Mouse (Mus musculus): ENCODE measurements at regions not wholly inside any gene's neighbourhood (a gene's known extent, or its start where the extent isn't known, plus 50 kb on each side); places are given as distances from the start of the nearest gene placed in this dataset.

DNA sequence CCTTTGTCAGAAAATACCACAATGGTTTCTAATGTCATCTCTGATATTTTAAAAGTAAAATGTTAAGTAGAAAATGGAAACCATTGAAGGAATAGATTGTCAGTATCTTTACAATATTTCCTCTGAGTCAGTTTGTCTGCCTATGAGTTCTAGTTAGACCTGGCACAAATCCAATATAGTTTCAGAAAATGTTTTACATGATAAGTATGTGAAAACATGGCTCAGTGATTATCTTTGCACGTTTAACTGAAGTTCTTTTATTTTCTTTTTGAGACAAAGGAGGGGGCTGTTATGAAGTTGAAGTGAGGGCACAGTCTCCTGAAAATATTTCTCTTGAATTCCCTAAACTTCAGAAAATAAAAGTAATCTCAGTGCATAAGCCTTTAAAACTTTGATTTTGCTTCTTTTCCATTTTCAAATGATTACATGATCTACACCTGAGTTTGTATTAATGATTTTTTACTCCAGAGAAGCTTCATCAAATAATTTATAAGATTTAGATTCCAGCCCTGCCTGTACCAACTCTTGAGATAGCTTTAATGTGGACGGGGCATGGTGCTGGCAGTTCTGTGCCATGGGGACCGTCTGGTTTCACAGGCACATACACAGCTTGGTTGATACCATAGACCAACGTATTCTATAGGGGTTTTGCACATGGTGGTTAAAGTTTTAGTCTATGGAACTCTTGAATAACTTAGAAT is 336.5 kb downstream of the Pdha2 start:
- in situ Hi-C loops (cut with MboI, MseI): no loop called here

DNA sequence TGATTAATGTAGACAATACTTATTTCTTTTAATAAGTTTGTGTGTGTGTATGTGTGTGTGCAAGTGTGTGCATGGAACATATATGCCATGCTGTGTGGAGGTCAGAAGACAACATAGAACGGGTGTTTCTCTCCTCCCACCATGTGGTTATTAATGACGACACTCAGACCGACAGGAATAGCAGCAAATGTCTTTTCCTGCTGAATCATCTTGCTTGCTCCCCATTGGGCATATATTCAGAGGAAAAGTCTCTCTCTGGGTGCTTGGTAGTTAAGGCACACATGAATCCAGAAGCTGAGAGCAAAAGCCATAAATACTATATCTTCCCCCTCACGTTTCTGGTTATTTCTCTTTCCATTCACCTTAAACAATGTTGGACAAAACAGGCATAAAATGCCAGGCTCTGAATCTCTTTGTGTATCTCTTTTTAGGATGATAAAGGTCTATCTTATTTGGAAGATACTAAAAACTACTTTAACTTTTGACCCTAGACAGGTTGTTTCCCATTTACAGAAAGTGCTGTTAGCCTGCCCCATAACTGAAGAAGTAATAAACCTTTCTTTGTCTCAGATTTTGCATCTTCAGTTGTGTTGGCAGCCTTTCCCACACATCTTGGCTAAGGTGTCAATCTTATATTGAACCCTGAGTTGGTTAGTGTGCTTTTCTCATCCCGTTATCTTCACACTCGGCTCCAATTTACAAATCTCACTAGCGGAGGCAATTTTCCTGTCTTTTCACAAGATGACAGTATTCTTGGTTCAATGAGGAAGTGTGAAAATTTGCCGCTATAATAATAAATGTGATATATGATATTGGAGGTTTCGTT is 337.9 kb downstream of the Pdha2 start:
- in situ Hi-C loops (cut with MboI, MseI): no loop called here

DNA sequence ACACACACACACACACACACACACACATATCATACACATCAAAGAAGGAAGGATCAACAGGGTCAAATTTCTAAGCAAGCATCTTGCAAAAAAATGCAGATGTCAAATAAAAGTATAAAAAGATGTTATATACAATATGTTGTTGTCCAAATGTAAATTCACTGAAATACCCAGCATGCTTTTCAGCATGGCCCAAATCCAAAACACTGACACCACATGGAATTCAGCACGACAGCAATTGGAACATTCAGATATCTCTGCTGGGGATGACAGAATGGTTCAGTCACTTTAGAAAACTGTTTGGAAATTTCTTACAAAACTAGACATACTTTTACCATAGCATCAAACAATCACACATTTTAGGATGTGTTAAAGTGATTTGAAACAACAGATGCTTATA is 339.6 kb downstream of the Pdha2 start:
- in situ Hi-C loops (cut with MboI, MseI): no loop called here

DNA sequence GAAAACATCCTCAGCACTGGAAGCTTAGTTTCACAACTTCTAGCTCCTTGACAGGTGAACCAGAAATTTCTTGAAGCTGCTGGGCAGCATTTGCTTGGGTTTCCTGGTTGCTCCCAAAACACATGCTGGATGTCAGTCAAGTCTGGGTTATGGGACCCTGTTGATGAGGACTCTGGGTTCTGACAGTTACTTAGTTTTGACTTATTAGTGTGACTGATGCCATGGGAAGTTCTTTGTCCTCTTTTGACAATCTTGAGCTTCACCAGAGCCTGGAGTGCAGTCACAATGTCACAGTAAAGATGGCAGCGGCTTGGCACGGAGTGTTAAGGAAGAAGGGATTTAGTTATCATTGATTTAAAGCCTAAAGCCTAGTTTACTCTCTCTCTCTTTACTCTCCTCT is 340.9 kb downstream of the Pdha2 start:
- in situ Hi-C loops (cut with MboI, MseI): no loop called here

DNA sequence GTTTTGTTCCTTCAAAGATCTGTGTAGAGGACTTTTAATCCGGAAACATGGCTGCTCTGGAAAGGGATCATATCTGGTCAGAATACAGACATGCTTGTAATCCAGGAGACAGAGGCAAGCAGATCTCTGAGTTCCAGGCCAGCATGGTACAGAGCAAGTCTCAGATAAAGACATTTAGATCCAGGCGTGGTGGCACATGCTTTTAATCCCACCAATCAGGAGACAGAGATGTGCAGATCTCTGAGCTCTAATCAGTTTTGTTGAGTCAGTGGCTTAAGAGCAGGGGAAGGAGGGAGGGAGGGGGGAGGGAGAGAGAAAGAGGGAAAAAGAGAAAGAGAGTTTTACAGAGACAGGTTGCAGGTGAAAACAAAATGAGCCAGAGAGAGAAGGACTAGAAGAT is 372.0 kb downstream of the Pdha2 start:
- in situ Hi-C loops (cut with MboI, MseI): no loop called here

DNA sequence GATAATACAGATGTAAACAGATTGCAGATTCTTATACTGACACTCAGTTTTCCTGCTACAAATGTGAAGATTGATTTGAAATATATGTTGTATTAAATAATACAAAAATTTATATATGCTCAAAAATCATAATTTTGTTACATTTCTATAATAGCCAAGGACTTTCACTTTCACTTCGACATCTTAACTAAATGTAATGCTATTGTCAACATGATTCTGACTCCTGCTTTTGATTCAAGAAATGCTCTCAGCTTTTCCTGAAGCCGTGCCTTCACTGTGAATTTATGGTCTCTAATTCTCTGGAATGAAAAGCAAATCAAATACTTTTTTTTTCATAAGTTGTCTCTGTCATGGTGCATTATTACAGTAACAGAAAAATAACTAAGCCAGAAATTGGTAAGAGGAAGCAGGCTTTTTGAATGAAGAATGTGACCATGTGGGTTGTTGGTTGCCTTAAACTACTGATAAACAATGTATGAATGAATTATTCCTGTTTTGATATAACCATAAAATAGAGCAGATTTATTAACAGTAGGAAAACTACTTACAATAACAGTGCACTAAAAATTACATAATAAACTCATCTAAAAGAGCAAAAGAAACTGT is 374.1 kb downstream of the Pdha2 start:
- in situ Hi-C loops (cut with MboI, MseI): no loop called here

DNA sequence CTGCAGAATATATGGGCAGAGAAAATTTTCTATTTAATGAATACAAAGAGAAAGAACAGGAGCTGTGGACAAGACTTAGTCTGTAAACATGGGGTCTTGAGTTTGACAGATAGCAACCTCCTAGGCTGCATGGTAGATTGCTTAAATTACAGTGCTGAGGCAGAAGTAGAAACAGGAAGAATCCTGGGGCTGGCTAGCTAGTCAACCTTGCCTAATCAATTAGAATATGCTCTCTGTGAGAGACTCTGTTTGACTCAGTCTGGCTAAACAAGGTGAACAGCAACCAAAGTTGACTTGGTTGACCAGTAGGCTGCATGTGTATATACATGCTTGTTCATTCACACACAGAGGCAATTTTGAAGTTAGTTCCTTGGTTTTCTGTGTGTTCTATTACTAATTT is 390.9 kb downstream of the Pdha2 start:
- in situ Hi-C loops (cut with MboI, MseI): no loop called here

DNA sequence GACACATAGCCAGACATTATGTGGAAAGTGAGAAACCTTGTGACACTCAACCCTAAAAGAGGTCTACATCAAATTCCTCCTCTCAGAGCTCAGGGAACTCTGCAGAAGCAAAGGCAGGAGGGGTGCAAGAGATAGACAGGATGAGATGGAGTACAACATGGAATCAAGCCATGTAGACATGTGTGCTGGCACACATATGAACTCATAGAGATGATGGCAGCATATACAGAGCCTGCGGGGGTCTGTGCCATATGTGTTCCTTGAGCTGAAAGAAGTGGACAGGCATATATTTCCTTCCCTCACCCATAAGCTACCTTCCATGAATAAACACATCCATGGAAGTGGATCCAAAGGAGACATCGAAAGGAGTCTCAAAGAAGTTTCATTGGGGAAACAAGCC is 406.6 kb downstream of the Pdha2 start:
- in situ Hi-C loops (cut with MboI, MseI): no loop called here

DNA sequence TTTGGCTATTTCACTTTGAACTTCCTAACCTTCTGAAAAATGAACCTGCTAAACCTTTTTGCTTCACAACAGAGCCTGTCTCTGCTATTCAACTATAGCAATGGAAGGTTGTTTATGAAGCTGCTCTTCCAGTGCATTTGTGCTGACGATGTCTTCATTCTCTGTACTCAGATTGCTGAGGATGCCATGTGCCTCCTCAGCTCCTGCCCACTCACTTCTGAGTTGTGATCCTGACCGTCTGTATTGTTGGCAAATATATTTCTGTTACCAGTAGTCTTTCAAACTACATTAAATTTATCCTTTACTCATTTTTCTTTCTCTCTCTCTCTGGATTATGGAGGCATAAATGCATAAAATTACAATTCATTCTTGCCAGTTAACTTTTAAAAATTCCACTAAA is 419.2 kb downstream of the Pdha2 start:
- in situ Hi-C loops (cut with MboI, MseI): no loop called here

DNA sequence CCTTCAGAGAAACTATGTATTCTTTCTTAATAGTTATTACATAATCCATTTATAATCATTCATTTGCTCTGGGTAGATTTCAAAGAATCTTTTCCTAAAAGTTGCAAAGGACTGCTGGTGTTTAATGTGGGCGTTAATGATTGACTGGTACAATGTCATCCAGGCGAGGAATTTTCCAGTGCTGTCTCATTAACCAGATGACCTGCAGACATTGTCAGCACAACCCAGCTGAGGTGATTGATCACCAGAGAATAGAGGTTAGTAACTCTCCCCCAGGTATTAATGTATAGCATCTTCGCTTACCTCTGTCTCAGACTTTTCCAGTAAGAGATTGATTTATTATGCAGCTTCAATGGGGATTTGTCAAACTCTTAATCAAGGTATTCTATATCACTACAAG is 426.5 kb downstream of the Pdha2 start:
- in situ Hi-C loops (cut with MboI, MseI): no loop called here

DNA sequence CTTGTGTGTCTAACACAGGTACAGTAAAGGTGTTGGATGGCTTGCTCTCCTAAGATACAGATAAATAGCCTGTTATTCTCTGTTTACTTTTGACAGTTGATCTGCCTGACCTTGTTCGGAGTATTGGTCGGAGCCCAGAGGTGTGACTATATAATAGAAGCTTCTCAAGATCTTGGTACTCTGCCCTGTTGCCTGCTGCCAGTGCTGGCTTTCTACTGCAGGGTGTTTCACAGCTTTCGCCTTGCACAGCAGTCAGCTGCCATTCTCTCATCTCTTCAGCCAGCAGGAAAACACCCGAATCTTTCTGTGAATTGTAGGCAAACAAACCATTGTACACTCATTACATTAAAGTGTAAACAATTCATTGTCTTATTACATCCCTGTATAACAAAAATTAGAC is 452.1 kb downstream of the Pdha2 start:
- in situ Hi-C loops (cut with MboI, MseI): no loop called here

DNA sequence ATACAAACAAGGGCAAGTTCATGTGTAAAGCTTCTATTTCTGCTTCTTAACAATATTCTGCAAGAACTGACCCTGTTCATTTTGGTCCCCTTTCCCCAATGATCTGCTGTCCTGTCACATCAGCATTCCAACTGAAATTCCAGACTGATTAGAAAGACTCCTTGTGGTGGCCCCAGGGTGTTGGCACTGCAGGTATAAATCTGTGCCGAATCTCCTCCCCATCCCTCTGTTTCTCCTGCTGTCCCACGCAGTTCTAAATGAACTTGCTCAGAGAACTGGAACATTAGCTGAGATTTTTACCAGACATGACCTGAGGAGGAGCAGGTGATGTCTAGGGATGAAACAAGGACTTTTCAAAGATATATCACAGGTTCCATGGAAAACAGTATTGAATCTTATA is 467.7 kb downstream of the Pdha2 start:
- in situ Hi-C loops (cut with MboI, MseI): no loop called here

DNA sequence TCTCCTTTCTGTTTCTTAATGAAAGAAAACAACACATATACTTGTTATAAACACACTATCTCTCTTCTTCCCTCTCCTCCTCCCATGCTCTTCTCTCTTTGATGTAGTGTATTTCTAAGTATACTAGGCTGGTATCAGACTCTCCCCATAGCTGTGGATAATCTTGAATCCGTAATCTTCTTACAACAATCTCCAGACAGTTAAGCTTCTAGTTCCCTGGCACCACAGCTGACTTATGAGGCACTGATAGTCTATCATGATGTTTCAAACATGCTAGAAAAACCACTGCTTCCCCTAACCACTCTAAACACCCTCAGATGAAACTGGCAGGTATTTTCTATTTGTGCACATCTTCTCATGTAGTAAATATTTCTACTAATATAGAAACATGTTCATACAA is 471.7 kb downstream of the Pdha2 start:
- in situ Hi-C loops (cut with MboI, MseI): no loop called here

DNA sequence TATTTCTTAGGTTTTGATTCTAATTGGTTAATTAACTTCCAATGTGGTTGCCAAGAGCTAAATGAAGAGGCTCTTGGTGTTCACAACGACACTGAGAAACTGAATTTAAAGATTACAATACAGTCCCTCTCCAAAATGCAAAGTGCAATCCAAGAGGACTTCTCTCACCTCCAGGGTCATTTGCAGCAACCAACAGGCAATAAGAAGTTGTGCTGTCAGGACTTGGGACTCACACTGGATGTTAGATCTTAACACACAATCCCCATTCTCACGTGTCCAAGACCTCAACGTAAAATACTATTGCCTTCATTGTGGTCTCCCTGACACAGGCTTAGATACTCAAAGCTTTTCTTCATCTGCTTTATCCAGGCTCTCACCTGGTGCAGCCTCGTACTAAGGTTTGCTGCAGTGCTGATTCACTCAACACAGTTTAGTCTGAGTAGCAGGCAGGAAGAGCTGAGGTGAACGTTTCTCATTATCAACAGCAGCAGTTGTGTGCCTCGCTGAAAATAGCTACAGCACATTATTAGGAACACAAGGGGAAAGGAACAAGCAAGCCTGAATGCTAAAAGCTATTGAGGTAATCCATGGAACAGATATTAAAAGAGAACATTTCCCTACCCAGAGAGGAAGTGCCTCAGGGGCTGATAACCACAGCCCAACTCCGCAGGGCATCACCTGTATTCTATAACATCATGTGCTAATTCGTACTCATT is 473.3 kb downstream of the Pdha2 start:
- in situ Hi-C loops (cut with MboI, MseI): no loop called here

DNA sequence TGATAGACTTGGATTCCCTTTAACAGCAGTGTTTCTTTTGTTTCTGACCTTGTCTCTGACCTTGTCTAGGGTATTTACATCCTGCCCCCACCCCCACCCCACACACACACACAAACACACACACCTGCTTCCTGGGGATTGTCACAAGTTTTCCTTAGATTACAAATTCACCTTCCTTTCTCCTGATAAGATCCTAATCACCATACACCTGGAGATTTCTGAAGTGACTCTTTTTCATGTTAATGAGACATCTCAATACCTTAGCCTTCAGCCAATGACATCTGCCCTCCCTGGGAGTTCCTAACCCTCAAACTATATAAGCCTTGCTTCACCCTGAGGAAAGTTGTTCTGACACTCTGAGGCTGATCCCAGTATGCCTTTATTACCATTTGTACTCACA is 495.3 kb downstream of the Pdha2 start:
- in situ Hi-C loops (cut with MboI, MseI): no loop called here

DNA sequence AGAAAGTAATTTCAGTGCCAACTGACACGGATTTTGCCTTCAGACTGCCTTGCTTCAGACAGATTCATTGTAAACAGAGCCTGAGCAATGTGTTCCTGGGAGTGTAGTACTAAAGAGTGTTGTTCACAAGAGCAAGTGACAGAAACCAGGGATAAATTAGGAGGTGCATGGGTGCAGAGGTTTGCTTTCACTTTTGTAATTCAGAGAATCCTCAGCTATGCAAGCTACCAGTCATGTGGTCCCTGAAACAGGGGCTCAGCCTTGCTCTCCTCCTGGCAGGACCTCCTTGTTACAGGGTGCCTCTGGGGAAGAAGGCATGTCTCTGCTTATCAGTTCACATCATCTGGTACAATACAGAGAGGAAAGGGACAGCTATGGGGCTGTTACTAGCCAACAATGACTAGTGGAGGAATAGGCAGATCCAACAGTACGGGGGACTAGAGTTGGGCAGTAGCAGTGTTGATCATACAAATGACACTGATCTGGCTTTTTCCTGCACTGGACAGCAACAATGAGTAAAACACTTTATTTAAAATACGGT is 504.5 kb downstream of the Pdha2 start:
- in situ Hi-C loops (cut with MboI, MseI): no loop called here

DNA sequence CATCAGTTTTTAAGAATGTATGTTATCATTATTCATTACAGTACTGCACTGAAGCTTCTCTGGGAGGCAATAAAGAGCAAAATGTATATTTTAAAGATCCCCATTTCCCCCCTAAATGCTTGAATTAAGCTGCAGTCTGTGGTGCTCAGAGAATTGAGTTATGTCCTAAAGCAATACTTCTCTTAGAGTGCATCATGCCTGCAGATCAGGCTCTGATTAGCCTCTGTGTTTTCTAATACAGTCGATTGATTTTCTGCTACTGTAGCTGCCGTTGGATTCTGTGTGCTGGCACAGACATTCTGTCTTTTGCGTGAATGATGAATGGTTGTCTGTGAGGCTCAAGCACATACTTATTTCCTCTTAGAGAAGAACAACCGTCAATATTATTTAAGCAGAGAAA is 505.4 kb downstream of the Pdha2 start:
- in situ Hi-C loops (cut with MboI, MseI): no loop called here

DNA sequence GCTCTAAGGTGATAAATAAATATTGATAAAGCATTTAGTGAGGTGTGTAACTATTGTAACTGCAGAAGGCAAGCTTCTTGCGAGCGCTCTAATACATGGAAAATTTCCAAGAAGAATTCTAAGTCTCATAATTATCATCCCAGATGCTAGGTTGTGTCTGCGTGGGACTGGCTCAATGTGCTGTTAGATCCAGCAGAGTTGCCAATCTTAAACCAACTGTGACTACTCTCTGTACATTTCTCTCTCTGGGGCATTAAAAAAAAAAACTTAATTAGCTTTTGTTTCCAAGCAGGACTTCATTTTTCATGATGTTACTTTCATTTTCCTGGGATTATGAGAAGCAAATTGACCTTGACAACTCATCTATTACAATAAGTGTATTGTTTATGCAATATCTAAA is 506.6 kb downstream of the Pdha2 start:
- in situ Hi-C loops (cut with MboI, MseI): no loop called here

DNA sequence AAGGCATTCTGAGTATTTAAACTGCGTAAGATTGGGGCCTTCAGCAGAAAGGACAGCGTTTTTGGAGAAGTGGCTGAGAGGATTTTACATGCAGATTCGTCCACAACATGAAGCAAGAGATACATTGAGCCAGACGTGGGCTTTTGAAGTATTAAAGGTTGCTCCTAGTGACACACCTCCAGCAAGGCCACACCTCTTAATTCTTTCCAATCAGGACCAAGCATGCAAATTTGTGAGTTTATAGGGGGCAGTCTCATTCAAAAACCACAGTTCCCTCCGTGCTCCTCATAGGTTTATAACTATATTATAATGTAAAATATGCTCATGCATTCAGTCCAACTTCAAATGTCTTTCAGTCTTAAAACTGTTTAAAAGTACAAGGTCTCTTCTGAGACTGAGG is 509.2 kb downstream of the Pdha2 start:
- in situ Hi-C loops (cut with MboI, MseI): no loop called here

DNA sequence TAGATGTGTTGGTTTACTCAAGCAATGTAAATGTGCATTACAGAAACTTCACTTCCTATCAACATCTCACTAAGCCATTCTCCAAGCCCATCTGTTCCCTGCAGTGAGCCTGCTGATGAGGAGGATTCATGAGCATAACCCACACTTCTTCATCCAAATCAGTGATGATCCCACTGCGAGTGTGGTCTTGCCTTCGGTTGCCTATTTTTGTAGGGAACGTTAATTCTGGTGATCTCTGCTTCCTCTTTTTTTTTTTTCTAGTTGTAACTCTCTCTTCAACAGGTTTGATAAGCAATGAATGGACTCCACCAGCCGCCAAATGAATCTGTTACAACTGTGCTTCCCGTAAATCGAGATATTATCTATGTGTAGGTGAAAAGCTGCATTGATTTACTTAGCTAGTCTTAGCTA is 509.9 kb downstream of the Pdha2 start:
- in situ Hi-C loops (cut with MboI, MseI): no loop called here

DNA sequence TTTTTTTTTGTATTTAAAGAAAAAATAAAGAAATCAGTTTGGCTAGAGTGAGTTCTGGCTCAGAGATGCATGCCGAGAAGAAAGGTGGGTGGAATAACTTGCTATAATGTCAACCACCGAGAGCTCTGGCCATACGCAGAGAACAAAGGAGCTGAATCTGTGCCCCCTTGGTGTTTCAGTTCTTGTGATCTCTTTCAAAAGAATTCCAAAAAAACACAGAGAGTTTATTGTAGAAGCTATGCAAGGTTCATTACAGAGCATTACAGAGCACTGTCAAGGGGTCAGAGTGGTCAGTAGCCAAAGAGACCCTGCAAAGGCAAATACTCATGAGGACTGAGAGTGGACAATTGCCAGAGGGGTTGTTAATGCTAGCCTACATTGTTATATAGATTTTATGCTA is 514.9 kb downstream of the Pdha2 start:
- in situ Hi-C loops (cut with MboI, MseI): no loop called here

DNA sequence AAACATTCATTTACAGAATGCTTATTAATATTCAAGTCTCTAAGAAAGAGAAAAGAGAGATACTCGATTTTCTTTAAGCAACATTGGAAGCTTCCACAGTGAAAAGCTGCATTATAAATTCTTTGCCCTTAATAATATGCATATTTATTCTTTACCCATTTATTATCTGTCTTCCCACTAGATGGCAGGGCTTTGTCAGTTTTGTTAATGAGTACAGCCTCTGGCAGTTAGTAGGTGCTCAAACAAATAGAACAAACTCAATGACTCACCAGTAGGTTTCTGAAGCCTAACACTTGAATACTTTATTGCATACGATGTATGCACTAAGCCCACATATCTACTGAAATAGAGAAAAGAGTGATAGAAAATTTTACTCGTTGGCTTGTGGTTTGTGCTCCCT is 529.4 kb downstream of the Pdha2 start:
- in situ Hi-C loops (cut with MboI, MseI): no loop called here

Measured in regulatory T cell (primary cell).